Mouse (Mus musculus): ENCODE results near the gene Snd1. TPM values are rescaled to one million over a fixed set of nuclear protein-coding genes. Genes with fewer than 3 reads are reported as not detected.

Gene Snd1
- total and polyA plus RNA-seq, 3 experiments: 83.7 to 377 (median 210) TPM

- dilution Hi-C loops (cut with MboI; ENCODE audit: extremely low pct_ligation_motif_present, extremely low pct_unique_long_range_greater_than_20kb, low sequenced_read_pairs) (no loop called here), in situ Hi-C loops (cut with MboI; ENCODE audit: low pct_ligation_motif_present, low pct_unique_long_range_greater_than_20kb, low sequenced_read_pairs) (no loop called here)
- Histone ChIP-seq H3K36me3 (replicated peaks in 1 of 2; ENCODE audit: control insufficient read depth in 1 of 2, insufficient read depth in 1 of 2, low read length in 1 of 2) (peaks cover 14 to 76% of the 10 kb centered on the region in 2 experiments), H3K4me3 (replicated peaks in 1 of 3; ENCODE audit: low read depth in 2 of 3, low read length in 2 of 3, poor library complexity in 1 of 3) (no peak overlapping the region), H3K27me3 (replicated peaks) (no peaks in the 10 kb centered on the region), H3K9me3 (replicated peaks; ENCODE audit: low read length) (no peaks in the 10 kb centered on the region), H3K27ac (ENCODE audit: insufficient read depth, low read depth) (no peak overlapping the region), H3K4me1 (ENCODE audit: control insufficient read depth in 1 of 2, insufficient read depth in 2 of 2) (peaks cover 0 to 13% of the 10 kb centered on the region in 2 experiments; a peak in 2 of 4 replicates), H3K79me2 (replicated peaks; ENCODE audit: control insufficient read depth, extremely low read depth, insufficient read depth, poor library complexity, severe bottlenecking) (peaks cover 27% of the 10 kb centered on the region), H3K4me2 (ENCODE audit: insufficient read depth, low read depth, poor library complexity, severe bottlenecking) (no peak overlapping the region), H3K9ac (ENCODE audit: insufficient read depth, low read depth) (no peak overlapping the region)
- no peak for DNase-seq (ENCODE audit: extremely low read depth)
- no peak for TF ChIP-seq NRF1 (IDR thresholded peaks at IDR 0.05; ENCODE audit: low read depth, low read length)
Measured at GRCm38 (mm10) chr6:28597266-28597665, 122.3 kb downstream of the Snd1 start.

GRCm38 (mm10) chr6:28599120-28599519, 124.2 kb downstream of the Snd1 start:
- dilution Hi-C loops (cut with MboI; ENCODE audit: extremely low pct_ligation_motif_present, extremely low pct_unique_long_range_greater_than_20kb, low sequenced_read_pairs) (no loop called here), in situ Hi-C loops (cut with MboI; ENCODE audit: low pct_ligation_motif_present, low pct_unique_long_range_greater_than_20kb, low sequenced_read_pairs) (no loop called here)
- no peak overlapping the region for H3K9ac ChIP-seq (ENCODE audit: insufficient read depth, low read depth)
- H3K79me2 ChIP-seq (replicated peaks; ENCODE audit: control insufficient read depth, extremely low read depth, insufficient read depth, poor library complexity, severe bottlenecking): peaks cover 23% of the 10 kb centered on the region
- no peak for TF ChIP-seq NELFE (IDR thresholded peaks at IDR 0.05; ENCODE audit: low read depth, low read length)
- no peak for TF ChIP-seq MEF2A (IDR thresholded peaks at IDR 0.05; ENCODE audit: borderline replicate concordance, low read depth, low read length)
- TF ChIP-seq MAX (IDR thresholded peaks at IDR 0.05; ENCODE audit: low read length): no peak
- no peak for TF ChIP-seq USF2 (conservative IDR thresholded peaks at IDR 0.05; ENCODE audit: low read depth, low read length)
- TF ChIP-seq TBP (conservative IDR thresholded peaks at IDR 0.05; ENCODE audit: low read depth, low read length): no peak
- TF ChIP-seq E2F4 (IDR thresholded peaks at IDR 0.05; ENCODE audit: insufficient replicate concordance, low read depth, low read length): no peak
- no peak for TF ChIP-seq POLR2AphosphoS2 (IDR thresholded peaks at IDR 0.05; ENCODE audit: low read depth, low read length)
- no peak for TF ChIP-seq SMC3 (IDR thresholded peaks at IDR 0.05; ENCODE audit: low read depth, low read length)
- TF ChIP-seq RCOR1 (conservative IDR thresholded peaks at IDR 0.05; ENCODE audit: low read depth, low read length): no peak
- TF ChIP-seq ZNF384 (IDR thresholded peaks at IDR 0.05; ENCODE audit: low read depth, low read length): no peak
- TF ChIP-seq USF1 (IDR thresholded peaks at IDR 0.05; ENCODE audit: low read depth, low read length): no peak
- TF ChIP-seq UBTF (IDR thresholded peaks at IDR 0.05; ENCODE audit: low read depth, low read length): no peak
- no peak for TF ChIP-seq RAD21 (IDR thresholded peaks at IDR 0.05; ENCODE audit: low read depth, low read length)
- no peak for TF ChIP-seq POLR2A (IDR thresholded peaks at IDR 0.05; ENCODE audit: low read depth, low read length)
- TF ChIP-seq JUN (IDR thresholded peaks at IDR 0.05; ENCODE audit: insufficient read depth, low read depth, low read length): no peak
- no peak for TF ChIP-seq ELF1 (IDR thresholded peaks at IDR 0.05; ENCODE audit: low read depth, low read length)
- TF ChIP-seq NRF1 (IDR thresholded peaks at IDR 0.05; ENCODE audit: low read depth, low read length): no peak
- no peak for TF ChIP-seq KAT2A (IDR thresholded peaks at IDR 0.05; ENCODE audit: insufficient replicate concordance, low read length)
- TF ChIP-seq PAX5 (IDR thresholded peaks at IDR 0.05; ENCODE audit: low read length): no peak
- H3K4me1 ChIP-seq (ENCODE audit: control insufficient read depth in 1 of 2, insufficient read depth in 2 of 2): peaks cover 0 to 13% of the 10 kb centered on the region in 2 experiments; a peak in 2 of 4 replicates
- no peak overlapping the region for H3K27ac ChIP-seq (ENCODE audit: insufficient read depth, low read depth)
- no peak overlapping the region for H3K4me3 ChIP-seq (replicated peaks in 1 of 3; ENCODE audit: low read depth in 2 of 3, low read length in 2 of 3, poor library complexity in 1 of 3)
- no peak overlapping the region for H3K4me2 ChIP-seq (ENCODE audit: insufficient read depth, low read depth, poor library complexity, severe bottlenecking)
- H3K9me3 ChIP-seq (replicated peaks; ENCODE audit: low read length): no peaks in the 10 kb centered on the region
- peaks cover 10 to 73% of the 10 kb centered on the region in 2 experiments for H3K36me3 ChIP-seq (replicated peaks in 1 of 2; ENCODE audit: control insufficient read depth in 1 of 2, insufficient read depth in 1 of 2, low read length in 1 of 2)
- no peaks in the 10 kb centered on the region for H3K27me3 ChIP-seq (replicated peaks)
- no peak for DNase-seq (ENCODE audit: extremely low read depth)
